Mouse (Mus musculus) right cerebral cortex, postnatal 36 days (tissue): Measurements from ENCODE around the gene Agpat1.
A peak's percentile ranks its signal among the peaks of the same experiment; 100 is the strongest.

Experiments
- DNase-seq, 2 experiments: peaks; one replicate each; pipeline ENCODE4 v3.0.0; 2022; ENCODE audit warnings: low spot score in 2 of 2, mixed read lengths in 1 of 2

Gene Agpat1

DNA sequence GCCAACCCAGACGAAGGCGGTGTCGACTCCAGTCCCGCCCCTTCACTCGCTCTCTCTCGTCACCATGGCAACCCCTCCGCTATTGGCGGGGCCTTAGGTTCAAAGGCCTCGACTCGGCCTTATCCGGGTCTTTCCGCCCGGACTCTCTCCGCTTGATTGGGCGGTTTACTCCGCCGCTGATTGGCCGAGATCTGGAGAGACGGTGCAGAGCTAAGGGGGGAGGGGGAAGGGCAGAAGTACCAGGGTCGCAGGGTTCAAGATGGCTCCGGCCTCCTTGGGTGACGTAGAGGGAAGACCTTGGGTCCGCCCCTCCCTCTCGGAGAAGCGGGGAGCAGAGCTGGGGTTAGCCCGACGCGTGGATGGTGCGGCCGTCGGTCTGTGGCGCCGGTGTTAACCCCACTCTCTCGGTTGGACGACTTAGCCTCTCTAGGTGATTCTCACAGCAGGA, at the start of gene Agpat1:
Gene Agpat1 (plus strand): TSS at position 202 of the 448 bp plus-strand sequence.
- peak; percentile 97 to 99 for DNase-seq

DNA sequence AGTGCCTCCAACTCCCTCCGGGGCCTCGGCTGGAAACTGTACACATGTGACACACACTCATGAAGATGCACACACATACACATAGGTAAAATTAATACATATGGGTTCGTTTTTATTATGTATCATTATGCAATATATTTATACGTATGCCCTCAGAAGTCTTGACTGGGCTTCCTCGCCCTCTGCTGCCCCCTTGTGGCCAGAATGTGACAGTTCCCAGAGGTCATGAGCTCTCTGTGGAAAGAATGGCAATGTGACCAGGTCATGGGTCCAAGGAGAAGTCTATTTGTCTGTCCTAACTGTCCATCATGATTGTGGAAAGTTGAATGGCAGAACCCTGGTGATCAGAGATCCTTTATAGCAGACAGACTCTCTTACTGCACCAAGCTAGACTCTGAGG, 48.6 kb upstream of the Agpat1 start:
- peak; percentile 21 to 38 for DNase-seq

DNA sequence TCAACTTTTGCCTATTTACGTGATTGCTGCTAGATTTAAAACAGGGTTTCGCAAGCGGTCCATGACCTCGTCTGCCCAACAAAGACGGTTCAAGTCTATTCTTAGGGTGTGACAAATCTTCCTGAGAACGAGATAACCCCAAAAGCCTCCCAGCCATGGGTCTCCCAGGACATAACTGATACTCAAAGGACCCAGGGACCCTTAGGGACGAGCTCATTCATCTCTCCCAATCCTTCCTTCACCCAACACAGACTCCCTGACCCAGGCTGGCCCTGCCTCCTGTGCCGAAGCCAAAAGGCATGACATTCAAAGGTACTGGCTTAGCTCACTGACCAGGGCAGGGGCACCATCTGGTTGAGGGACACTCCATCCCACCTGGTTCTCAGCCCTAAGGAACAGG, 47.7 kb upstream of the Agpat1 start:
- no peak for DNase-seq

DNA sequence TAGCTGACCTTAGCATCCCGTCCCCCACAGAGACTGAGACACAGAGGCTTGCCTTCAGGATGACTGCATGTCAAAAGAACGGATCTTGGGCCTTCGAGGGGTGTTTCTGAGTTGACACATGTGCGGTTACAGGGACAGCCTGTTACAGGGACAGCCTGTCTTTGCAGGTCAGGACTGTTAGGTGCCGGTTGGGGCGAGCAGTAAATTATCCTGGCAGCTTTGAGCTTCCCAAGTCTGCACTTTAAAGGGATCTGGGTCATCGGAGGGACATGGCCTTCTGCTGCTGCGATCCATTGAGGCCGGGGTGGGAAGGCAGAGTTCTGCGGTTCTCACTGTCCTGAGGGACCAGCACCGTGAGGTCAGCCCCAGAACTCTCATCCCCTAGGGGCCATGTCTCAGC, 46.7 kb upstream of the Agpat1 start:
- DNase-seq: no peak

DNA sequence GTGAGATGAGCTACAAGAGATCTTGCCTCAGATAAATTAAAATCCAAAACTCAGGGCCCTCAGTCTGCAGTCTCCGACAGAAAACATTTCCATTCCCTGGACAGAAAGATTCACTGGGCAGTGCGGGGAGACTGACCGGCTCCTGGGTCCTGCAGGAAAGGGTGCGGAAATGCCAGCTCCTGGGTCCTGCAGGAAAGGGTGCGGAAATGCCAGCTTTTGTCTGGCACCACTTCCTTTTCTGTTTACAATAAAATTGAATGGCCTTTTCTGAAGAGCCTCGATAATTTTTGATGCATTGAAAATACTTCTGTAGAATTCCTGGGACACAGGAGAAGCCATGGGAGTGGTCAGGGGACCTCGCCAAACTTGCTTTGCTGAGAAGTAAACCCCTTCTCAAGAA, 44.9 kb upstream of the Agpat1 start:
- DNase-seq: no peak

DNA sequence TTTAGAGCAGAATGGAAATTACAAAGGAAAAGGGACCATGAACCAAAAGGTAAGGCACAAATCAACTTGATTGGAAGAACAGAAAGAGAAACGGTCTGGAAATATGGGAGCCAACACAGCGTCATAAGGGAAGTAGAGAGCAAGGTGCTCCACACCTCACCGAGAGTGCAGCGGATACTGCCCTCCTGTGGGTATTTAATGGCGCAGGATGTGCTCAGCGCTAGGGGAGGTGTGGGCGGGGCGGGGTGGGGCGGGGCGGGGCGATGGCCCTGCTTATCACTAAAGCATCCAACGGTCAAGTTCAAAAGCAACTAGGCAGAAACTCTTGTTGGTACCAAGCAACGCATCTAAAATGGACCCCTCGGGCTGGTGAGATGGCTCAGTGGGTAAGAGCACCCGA, 44.2 kb upstream of the Agpat1 start:
- no peak for DNase-seq

DNA sequence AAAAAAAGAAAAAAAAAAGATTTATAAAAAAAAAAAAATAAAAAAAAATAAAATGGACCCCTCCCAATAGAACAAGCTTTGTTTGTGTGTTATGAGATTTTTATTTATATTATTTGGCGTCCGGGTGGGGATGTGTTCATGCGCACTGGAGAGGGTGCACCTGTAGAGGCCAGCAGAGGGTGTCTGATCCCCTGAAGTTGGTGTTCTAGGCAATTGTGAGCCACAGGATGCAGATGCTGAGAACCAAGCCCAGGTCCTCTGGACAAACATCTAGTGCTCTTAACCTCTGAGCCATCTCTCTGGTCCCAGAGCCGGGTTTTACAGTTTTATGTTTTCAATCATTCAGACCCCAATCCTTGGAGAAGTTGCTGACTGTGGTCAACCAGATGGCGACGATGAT, 43.6 kb upstream of the Agpat1 start:
- DNase-seq: no peak

DNA sequence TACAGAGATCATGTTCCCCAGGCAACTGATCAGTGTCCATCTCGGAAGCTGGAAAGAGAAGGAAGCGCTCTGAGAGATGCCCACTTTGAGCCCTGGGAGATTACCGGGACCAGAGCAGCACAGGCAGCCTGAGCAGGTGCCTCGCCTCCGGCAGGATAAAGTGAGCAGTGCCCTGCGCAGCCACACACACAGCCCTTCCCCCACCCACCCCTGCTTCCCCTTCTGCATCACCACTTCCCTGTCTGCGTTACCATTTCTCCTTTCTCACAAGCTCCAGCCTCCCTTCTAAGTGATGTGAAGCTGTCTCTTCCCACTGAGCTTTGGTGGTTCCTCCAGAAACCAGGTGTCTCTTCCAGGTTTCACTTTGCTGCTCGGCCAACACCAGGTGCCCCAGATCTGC, 42.9 kb upstream of the Agpat1 start:
- no peak for DNase-seq

DNA sequence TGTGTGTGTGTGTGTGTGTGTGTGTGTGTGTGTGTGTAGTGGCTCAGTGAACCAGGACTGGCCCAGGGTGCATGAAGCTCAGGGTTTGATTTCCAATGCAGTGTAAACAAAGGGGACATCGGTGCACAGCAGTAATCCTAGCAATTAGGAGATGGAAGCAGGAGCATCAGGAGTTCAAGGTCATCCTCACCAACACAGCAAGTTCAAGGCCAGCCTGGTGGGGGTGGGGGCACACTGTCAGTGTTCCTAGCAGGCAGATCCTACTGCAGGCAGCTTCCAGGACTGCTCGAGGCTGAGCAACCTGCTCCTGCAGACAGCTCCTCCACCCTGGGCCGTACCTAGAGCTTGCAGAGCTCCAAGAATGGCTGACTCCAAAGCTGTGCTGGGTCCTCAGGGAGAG, 41.5 kb upstream of the Agpat1 start:
- DNase-seq: no peak

DNA sequence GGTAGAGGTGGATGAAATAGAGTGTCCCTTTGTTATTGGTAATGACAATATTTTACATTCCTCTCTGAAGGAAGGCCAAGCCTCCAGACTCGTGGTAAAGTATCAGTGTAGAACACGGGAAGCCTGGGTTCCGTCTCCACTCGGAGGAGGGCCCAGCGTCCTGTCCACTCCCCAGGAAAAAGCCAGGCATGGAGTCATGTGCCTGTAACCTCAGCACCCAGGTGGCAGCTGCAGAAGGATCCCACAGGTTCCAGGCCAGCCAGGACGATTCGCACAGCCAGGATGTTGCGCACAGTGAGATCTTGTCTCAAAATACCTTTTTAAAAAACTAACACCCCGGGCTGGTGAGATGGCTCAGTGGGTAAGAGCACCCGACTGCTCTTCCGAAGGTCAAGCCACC, 40.7 kb upstream of the Agpat1 start:
- DNase-seq: no peak

DNA sequence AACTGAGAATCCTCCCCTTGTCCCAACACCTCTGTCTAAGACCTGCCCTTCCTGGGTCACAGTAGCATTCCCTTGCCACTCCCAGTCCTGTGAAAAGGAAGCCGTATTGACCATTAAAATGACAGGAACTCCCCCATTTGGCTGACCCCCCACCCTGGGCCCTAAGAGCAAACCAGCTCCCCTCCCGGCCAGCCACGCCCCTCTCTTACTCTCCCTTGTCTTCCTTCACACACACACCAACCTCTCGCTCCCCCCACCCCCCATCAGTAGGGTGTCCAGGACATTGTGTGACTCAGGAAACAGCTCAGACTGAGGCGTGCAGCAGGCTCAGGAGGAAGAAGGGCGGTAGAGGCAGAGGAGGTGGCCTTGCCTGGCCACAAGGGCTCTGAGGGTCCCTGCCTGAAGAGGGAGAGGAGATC, 40.0 kb upstream of the Agpat1 start, which contains the start of gene Notch4:
Gene Notch4 (plus strand): TSS at position 266 of the 419 bp plus-strand sequence.
- no peak for DNase-seq

DNA sequence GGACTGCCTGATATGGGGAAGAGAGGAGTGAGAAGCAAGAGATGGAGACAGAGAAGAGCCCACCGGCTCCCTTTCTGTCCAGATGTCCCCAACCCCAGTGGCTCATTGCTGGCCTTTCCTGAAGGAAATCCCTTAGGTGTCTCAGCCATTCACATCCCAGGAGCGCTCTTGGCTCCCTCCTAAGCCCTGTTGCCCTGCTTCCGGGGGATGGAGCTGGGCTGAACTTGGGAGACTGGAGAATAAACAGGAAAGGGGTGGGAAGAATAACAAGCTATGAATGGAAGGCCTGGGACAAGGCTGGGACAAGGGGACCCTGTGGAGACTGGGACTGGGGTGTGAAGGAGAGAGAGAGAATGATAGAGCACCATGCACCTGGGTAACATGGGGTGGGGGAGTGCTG, 39.3 kb upstream of the Agpat1 start:
- DNase-seq: no peak

DNA sequence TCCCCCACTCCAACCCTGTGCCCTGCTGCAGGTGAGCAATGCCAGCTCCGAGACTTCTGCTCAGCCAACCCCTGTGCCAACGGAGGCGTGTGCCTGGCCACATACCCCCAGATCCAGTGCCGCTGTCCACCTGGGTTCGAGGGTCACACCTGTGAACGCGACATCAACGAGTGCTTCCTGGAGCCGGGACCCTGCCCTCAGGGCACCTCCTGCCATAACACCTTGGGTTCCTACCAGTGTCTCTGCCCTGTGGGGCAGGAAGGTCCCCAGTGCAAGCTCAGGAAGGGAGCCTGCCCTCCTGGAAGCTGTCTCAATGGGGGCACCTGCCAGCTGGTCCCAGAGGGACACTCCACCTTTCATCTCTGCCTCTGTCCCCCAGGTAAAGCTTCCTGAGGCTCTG, 36.8 kb upstream of the Agpat1 start:
- DNase-seq: no peak

DNA sequence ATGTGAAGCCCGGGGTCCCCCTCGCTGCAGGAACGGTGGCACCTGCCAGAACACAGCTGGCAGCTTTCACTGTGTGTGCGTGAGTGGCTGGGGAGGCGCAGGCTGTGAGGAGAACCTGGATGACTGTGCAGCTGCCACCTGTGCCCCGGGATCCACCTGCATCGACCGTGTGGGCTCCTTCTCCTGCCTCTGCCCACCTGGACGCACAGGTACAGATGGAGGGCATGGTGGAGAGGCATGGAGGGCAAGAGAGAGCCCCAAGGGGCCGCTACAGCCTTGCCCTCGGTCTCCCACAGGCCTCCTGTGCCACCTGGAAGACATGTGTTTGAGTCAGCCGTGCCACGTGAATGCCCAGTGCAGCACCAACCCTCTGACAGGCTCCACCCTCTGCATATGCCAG, 35.6 kb upstream of the Agpat1 start:
- DNase-seq: no peak

DNA sequence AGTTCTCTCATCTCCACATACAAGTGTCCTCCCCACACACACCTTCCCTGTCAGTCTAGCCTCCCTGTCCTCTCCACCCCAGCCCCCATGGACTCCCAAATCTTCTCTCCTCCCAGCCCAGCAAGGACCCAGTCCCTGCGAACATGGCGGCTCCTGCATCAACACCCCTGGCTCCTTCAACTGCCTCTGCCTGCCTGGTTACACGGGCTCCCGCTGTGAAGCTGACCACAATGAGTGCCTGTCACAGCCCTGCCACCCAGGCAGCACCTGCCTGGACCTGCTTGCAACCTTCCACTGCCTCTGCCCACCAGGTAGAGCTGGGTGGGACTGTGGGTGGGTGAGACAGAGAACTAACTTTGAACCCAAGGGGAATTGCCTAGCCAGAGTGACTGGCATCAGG, 34.1 kb upstream of the Agpat1 start:
- no peak for DNase-seq

DNA sequence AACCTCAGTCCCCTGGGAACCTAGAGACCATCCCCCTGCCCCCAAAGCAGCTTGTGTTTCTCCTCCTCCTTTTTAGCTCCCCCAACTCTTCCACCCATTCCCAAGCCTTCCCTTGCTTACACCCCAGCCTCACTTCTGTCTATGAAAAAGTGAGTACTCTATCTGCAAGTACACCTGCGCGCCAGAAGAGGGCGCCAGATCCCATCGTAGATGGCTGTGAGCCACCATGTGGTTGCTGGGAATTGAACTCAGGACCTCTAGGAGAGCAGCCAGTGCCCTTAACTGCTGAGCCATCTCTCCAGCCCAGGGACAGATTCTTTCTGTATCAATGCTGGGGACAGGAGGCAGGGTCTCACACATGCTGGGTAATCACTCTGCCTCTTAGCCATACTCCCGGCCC, 32.2 kb upstream of the Agpat1 start:
- no peak for DNase-seq

DNA sequence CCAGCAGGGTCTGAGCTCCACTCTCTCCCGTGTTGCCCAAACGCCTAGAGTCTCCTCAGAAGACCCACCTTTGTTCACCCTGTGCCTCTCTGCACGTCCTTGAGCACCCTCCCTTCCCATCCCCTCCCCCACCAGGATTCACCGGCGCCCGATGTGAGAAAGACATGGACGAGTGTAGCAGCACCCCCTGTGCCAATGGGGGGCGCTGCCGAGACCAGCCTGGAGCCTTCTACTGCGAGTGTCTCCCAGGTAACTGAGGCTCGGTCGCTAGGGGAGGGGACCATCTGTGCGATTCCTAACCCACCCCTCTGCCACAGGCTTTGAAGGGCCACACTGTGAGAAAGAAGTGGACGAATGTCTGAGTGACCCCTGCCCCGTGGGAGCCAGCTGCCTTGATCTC, 31.7 kb upstream of the Agpat1 start:
- no peak for DNase-seq

DNA sequence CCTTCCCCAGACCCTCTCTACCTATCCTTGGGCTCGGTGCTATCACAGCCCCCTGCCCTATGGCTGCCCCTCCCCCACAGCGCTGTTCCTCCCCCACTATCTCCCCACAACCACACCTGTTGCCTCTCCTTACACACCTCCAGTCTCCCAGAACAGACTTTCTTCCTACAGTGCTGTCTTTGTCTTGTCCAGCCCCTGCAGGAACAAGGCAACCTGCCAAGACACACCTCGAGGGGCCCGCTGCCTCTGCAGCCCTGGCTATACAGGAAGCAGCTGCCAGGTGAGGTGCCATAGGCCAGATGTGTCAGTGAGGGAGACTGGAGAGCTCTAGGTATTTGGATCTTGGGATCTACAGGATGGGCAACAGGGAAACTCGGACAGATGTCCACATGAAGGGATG, 27.5 kb upstream of the Agpat1 start:
- DNase-seq: no peak

DNA sequence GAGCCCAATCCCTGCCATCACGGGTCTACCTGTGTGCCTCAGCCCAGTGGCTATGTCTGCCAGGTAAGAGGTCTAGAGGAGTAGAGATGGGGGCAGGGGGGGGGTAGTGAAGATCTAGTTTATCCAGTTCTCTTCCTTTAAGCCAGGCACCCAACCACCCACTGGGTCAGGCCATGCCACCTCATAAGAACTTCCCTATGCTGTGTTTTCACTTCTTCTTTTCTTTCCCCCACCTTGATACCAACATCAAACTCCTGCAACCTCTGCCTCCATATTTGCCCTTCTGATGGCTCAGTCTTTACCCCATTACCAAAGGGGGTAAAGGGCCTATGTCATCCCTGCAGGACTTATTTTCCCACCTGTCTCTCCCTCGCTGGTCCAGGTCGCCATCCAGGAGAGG, 26.0 kb upstream of the Agpat1 start:
- DNase-seq: no peak

DNA sequence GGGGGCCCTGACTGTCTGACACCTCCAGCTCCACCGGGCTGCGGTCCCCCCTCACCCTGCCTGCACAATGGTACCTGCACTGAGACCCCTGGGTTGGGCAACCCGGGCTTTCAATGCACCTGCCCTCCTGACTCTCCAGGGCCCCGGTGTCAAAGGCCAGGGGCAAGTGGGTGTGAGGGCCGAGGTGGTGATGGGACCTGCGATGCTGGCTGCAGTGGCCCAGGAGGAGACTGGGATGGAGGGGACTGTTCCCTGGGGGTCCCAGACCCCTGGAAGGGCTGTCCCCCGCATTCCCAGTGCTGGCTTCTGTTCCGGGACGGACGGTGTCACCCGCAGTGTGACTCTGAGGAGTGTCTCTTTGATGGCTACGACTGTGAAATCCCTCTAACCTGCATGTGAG, 21.5 kb upstream of the Agpat1 start:
- no peak for DNase-seq

DNA sequence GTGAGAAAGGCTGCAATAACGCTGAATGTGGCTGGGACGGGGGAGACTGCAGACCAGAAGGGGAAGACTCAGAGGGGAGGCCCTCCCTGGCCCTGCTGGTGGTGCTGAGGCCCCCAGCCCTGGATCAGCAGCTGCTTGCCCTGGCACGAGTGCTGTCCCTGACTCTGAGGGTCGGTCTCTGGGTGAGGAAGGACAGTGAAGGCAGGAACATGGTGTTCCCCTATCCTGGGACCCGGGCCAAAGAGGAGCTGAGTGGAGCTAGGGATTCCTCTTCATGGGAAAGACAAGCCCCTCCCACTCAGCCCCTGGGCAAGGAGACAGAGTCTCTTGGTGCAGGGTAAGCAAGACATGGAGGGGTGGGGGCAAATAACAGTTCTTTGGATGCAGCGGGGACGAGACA, 20.7 kb upstream of the Agpat1 start:
- no peak for DNase-seq

DNA sequence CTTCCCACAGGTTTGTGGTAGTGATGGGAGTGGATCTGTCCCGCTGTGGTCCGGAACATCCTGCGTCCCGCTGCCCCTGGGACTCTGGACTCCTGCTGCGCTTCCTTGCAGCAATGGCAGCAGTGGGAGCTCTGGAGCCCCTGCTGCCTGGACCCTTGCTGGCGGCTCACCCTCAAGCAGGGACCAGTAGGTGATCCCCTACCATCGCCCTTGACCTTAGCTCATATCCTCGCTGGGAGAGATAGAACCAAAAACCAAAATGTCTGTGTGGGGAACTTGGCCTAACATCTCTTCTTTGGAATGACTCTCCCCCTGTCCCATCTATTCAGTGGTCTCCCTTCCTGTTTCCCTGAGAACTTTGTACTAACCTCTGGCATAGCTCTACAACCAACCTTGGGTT, 20.2 kb upstream of the Agpat1 start:
- DNase-seq: no peak

DNA sequence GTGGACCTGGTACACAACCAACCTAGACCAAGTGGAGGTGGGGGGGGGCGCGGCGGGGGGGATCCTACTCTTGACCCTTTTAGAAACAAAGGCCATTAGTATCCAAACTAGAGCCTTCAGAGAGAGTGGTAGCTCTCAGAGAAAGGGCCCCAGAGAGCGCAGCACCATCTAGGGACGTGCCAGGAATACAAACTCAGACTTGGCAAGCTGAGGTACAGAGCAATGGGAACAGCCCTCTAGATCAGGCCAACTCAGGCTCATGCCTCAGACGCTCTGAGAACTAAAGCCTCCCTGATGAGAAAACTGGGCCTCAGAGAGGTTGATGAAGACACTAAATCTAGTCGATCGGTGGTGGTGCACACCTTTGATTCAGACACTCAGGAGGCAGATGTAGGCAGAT, 18.9 kb upstream of the Agpat1 start:
- DNase-seq: no peak

DNA sequence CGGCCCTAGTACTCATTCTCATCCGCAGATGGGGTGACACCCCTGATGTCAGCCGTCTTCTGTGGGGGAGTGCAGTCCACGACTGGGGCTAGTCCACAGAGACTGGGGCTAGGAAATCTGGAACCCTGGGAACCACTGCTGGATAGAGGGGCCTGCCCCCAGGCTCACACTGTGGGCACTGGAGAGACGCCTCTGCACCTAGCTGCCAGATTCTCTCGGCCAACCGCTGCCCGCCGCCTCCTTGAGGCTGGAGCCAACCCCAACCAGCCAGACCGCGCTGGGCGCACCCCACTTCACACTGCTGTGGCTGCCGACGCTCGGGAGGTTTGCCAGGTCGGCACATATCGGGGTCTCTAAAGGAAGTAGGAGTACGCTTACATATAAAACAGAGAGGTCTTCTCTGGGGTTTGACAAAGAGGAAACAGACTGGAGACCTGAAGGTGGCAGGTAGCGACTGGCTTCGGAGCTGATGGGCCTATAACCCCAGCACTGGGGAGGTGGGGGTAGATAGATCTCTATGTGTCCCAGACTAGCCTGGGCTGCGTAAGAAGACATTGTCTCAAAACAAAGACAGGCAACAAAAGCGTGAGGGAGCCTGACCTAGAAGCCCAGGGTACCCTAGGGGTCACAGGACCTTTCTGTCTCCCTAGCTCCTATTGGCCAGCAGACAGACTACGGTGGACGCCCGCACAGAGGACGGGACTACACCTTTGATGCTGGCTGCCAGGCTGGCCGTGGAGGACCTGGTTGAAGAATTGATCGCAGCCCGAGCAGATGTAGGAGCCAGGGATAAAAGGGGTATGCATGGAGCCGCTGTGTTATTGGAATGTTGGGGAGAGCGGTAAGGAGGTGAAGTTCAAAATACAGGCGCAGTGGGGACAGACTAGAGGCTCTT, 17.9 kb upstream of the Agpat1 start:
- peak in 1 of 2 experiments; percentile 16 for DNase-seq
